Mouse (Mus musculus): ENCODE results near the gene Sept9. TPM values are rescaled to one million over a fixed set of nuclear protein-coding genes. Genes with fewer than 3 reads are reported as not detected.
A peak's percentile ranks its signal among the peaks of the same experiment; 100 is the strongest.

Sept9 gene
- polyA plus RNA-seq, 1 experiment from 2014 or later, result 149 TPM

DNA sequence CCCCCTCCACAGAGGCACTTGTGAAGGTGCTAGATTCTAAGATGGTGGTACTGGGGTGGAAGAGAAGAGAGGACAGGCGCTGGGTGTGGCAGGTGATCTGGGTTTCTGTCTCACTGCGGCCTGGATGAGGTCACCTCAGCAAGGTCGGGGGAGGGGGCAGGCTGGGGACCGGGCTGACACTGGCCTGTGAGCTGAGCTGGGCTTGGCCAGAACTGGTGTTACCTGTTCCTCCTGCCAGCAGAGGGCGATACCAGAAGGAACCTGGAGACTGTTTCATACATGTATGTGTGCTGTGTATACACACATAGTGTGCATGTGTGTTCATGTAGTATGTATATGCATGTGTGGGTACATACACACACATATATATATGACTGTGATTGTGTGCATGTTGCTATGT lies 23.2 kb upstream of the Sept9 start:
- ATAC-seq (ENCODE audit: insufficient read depth), result no peak
- no peak overlapping the region for H3K9ac ChIP-seq
- H3K36me3 ChIP-seq (ENCODE audit: insufficient read depth), result no peaks in the 10 kb centered on the region
- WGBS, result 31% methylated on average over 5 of the region's 5 CpGs
- no peaks in the 10 kb centered on the region for H3K4me1 ChIP-seq (ENCODE audit: insufficient read depth)
- no peaks in the 10 kb centered on the region for H3K27me3 ChIP-seq (ENCODE audit: insufficient read depth, low read length)
- DNase-seq, result peak; percentile 46
- H3K9me3 ChIP-seq (ENCODE audit: low read depth, low read length), result peaks cover 5% of the 10 kb centered on the region; the same call in 1 of the 2 replicates
- peak; percentile 74 for TF ChIP-seq CTCF (IDR thresholded peaks at IDR 0.05; ENCODE audit: low read depth)
- no peak overlapping the region for H3K27ac ChIP-seq (ENCODE audit: low read depth)
- no peak overlapping the region for H3K4me2 ChIP-seq
- H3K4me3 ChIP-seq (ENCODE audit: low read depth, low read length), result no peak overlapping the region

DNA sequence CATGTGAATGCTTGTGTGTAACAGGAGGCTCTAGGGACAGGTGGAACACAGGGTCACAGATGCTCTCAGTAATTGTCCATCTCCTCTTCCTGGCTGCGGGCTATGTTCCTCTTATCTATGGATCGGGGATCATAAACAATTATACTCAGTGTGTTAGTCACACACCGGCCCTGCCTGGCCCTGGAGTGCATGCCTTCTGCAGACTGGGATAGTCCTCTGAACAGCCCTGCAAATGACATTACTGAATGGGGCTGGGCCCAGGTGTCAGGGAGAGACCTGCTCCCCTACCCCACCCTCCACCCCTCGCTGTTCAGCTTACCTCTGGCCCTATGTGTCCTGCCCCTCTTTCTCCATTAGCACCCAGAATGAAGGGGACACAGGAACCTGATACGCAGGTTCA lies 22.6 kb upstream of the Sept9 start:
- Histone ChIP-seq H3K9ac (no peak overlapping the region), H3K36me3 (ENCODE audit: insufficient read depth) (no peaks in the 10 kb centered on the region), H3K9me3 (ENCODE audit: low read depth, low read length) (peaks cover 5% of the 10 kb centered on the region; the same call in 1 of the 2 replicates), H3K4me1 (ENCODE audit: insufficient read depth) (no peaks in the 10 kb centered on the region), H3K27ac (ENCODE audit: low read depth) (no peak overlapping the region), H3K4me3 (ENCODE audit: low read depth, low read length) (no peak overlapping the region), H3K27me3 (ENCODE audit: insufficient read depth, low read length) (no peaks in the 10 kb centered on the region), H3K4me2 (no peak overlapping the region)
- ATAC-seq (ENCODE audit: insufficient read depth) (peak; percentile 8; the same call in 1 of the 2 replicates), DNase-seq (no peak)
- 60% methylated on average over 5 of the region's 5 CpGs for WGBS
- no peak for TF ChIP-seq CTCF (IDR thresholded peaks at IDR 0.05; ENCODE audit: low read depth)

DNA sequence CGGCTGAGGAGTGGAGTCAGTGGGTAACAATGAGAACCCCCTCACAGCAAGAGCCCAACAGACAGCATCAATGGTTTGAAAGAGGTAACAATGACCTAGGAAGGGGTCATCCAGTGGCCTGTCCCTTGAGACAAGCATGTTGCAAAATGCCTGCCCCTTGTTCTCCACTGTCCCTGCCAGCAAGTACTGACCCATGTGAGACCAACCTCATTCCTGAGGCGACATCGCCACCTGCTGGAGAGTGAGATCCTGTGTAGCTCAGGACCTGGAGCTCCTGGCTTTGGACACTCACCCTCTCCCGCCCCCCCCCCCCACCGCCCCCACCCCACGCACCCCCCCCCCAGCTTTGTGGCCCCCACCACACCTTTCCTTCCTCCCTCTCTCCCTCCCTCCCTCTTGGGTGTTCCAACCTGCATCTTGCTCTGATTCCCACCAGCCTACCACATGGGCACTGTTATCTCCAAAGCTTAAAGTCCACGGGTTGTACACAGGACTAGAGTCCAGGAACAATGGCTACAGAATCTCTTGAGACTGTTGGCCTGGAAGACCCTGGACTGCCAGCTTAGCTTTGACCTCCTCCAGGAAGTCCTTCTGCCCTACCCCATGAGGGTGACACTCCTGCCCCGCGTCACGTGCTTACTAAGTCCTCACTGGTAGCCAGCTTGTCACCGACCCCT lies 22.0 kb upstream of the Sept9 start:
- no peak overlapping the region for H3K4me3 ChIP-seq (ENCODE audit: low read depth, low read length)
- H3K4me1 ChIP-seq (ENCODE audit: insufficient read depth), result no peaks in the 10 kb centered on the region
- ATAC-seq (ENCODE audit: insufficient read depth) (peak; percentile 70), DNase-seq (peak; percentile 96)
- WGBS, result 49% methylated on average over 9 of the region's 11 CpGs
- peak; percentile 91 for TF ChIP-seq CTCF (IDR thresholded peaks at IDR 0.05; ENCODE audit: low read depth)
- no peaks in the 10 kb centered on the region for H3K27me3 ChIP-seq (ENCODE audit: insufficient read depth, low read length)
- H3K9me3 ChIP-seq (ENCODE audit: low read depth, low read length), result peaks cover 7% of the 10 kb centered on the region; the same call in 1 of the 2 replicates
- H3K4me2 ChIP-seq, result no peak overlapping the region
- H3K9ac ChIP-seq, result no peak overlapping the region
- H3K36me3 ChIP-seq (ENCODE audit: insufficient read depth), result no peaks in the 10 kb centered on the region
- no peak overlapping the region for H3K27ac ChIP-seq (ENCODE audit: low read depth)

DNA sequence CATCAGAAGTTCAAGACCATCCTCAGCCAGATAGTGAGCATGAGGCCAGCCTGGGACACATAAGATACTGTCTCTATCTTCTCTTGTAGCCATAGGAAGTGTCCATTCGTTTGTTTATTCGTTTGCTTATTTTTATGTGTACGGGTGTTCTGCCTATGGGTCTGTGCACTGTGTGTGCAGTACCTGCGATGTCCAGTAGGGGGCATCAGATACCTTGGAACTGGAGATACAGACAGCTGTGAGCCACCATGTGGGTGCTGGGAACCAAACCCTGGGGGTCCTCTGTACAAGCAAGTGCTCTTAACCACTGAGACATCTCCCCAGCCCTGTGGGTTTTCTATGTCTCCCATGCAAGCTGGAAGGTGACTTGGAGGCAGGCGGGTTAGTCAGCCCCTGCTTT lies 19.6 kb upstream of the Sept9 start:
- ATAC-seq (ENCODE audit: insufficient read depth), result no peak

DNA sequence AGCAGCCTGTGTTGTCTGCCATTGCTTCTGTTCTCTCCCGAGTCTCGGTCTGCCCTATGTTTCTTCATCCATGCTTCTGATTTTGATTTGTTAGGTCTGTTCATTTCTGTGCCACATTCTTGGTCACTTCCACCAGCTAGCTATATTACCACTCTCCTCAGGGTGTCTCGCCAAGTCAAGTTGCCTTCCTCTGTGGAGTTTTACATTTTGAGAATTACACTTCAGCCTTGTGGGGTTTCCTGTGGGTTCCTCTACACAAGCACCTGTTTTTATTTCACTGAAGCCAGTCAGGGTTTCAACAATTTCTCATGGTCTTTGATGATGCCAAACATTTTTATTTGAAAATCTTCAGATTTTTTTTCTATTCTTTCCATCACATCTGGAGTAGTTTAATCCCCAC lies 16.7 kb upstream of the Sept9 start:
- peaks cover 8% of the 10 kb centered on the region; the same call in 1 of the 2 replicates for H3K9me3 ChIP-seq (ENCODE audit: low read depth, low read length)
- H3K36me3 ChIP-seq (ENCODE audit: insufficient read depth), result no peaks in the 10 kb centered on the region
- ATAC-seq (ENCODE audit: insufficient read depth), result no peak
- no peak overlapping the region for H3K4me2 ChIP-seq
- H3K4me3 ChIP-seq (ENCODE audit: low read depth, low read length), result no peak overlapping the region
- no peaks in the 10 kb centered on the region for H3K27me3 ChIP-seq (ENCODE audit: insufficient read depth, low read length)
- H3K9ac ChIP-seq, result no peak overlapping the region
- TF ChIP-seq CTCF (IDR thresholded peaks at IDR 0.05; ENCODE audit: low read depth), result no peak
- no peaks in the 10 kb centered on the region for H3K4me1 ChIP-seq (ENCODE audit: insufficient read depth)
- H3K27ac ChIP-seq (ENCODE audit: low read depth), result no peak overlapping the region
- DNase-seq, result no peak
- 87% methylated on average over 3 of the region's 3 CpGs for WGBS

More for the DNA sequence above, 19.6 kb upstream of the Sept9 start:
- no peaks in the 10 kb centered on the region for H3K4me1 ChIP-seq (ENCODE audit: insufficient read depth)
- peak; percentile 61 for TF ChIP-seq CTCF (IDR thresholded peaks at IDR 0.05; ENCODE audit: low read depth)
- 82% methylated on average over 5 of the region's 5 CpGs for WGBS
- no peak for DNase-seq
- H3K27me3 ChIP-seq (ENCODE audit: insufficient read depth, low read length), result no peaks in the 10 kb centered on the region
- H3K9ac ChIP-seq, result no peak overlapping the region
- no peaks in the 10 kb centered on the region for H3K36me3 ChIP-seq (ENCODE audit: insufficient read depth)
- H3K4me2 ChIP-seq, result no peak overlapping the region
- no peak overlapping the region for H3K27ac ChIP-seq (ENCODE audit: low read depth)
- no peak overlapping the region for H3K4me3 ChIP-seq (ENCODE audit: low read depth, low read length)
- peaks cover 8% of the 10 kb centered on the region; the same call in 1 of the 2 replicates for H3K9me3 ChIP-seq (ENCODE audit: low read depth, low read length)

DNA sequence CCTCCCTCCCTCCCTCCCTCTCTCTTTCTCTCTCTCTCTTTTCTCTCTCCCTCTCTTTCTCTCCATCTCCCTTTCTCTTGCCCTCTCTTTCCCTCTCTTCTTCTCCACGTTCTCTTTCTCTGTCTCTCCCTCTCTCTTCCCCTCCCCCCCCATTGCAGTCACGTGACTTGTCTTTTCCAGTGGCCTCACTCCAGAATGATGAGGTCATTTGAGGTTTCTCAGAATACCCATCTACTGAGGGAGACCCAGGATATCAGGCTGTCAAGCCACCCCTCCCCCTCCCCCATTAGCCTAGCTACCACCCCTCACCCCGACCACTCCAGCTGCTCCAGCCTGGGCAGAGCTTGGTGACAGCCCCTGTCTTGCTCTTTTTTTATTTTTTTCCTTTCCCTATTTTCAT lies 16.2 kb upstream of the Sept9 start:
- ATAC-seq (ENCODE audit: insufficient read depth) (no peak), DNase-seq (no peak)
- no peaks in the 10 kb centered on the region for H3K36me3 ChIP-seq (ENCODE audit: insufficient read depth)
- H3K27ac ChIP-seq (ENCODE audit: low read depth), result no peak overlapping the region
- H3K4me2 ChIP-seq, result no peak overlapping the region
- no peak for TF ChIP-seq CTCF (IDR thresholded peaks at IDR 0.05; ENCODE audit: low read depth)
- WGBS, result 74% methylated on average over 3 of the region's 3 CpGs
- peaks cover 8% of the 10 kb centered on the region; the same call in 1 of the 2 replicates for H3K9me3 ChIP-seq (ENCODE audit: low read depth, low read length)
- H3K4me3 ChIP-seq (ENCODE audit: low read depth, low read length), result no peak overlapping the region
- H3K9ac ChIP-seq, result no peak overlapping the region
- no peaks in the 10 kb centered on the region for H3K27me3 ChIP-seq (ENCODE audit: insufficient read depth, low read length)
- no peaks in the 10 kb centered on the region for H3K4me1 ChIP-seq (ENCODE audit: insufficient read depth)

DNA sequence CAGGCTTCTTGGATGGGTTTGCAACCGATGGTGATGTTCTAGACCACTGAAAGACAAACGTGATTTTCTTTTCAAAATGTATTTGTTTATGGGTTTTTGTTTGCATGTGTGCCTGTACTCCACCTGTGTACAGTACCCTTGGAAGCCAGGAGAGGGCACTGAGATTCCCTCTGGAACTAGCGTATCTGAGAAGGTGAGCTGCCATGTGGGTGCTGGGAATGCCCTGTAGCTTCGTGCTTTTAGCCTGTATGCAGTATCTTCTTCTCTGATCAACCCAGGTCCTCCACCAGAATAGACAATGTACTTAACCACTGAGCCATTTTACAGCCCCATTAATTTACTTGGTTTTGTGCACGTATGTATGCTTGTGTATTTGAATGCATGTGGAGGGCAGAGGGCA lies 15.6 kb upstream of the Sept9 start:
- peaks cover 8% of the 10 kb centered on the region; the same call in 1 of the 2 replicates for H3K9me3 ChIP-seq (ENCODE audit: low read depth, low read length)
- no peak overlapping the region for H3K4me2 ChIP-seq
- no peak overlapping the region for H3K9ac ChIP-seq
- H3K27ac ChIP-seq (ENCODE audit: low read depth), result no peak overlapping the region
- no peaks in the 10 kb centered on the region for H3K4me1 ChIP-seq (ENCODE audit: insufficient read depth)
- 78% methylated on average over 5 of the region's 5 CpGs for WGBS
- no peaks in the 10 kb centered on the region for H3K36me3 ChIP-seq (ENCODE audit: insufficient read depth)
- no peaks in the 10 kb centered on the region for H3K27me3 ChIP-seq (ENCODE audit: insufficient read depth, low read length)
- ATAC-seq (ENCODE audit: insufficient read depth), result no peak
- H3K4me3 ChIP-seq (ENCODE audit: low read depth, low read length), result no peak overlapping the region
- 0 out of 2 replicates have a peak, but pooled peaks have one; percentile 17 for TF ChIP-seq CTCF (IDR thresholded peaks at IDR 0.05; ENCODE audit: low read depth)
- no peak for DNase-seq
